Mouse (Mus musculus): ENCODE measurements around the gene Lrrfip1.

- TF ChIP-seq POLR2A (IDR thresholded peaks at IDR 0.05; ENCODE audit: low read depth, low read length) (no peak), CTCF (IDR thresholded peaks at IDR 0.05; ENCODE audit: extremely low read depth, insufficient read depth, insufficient read length, insufficient replicate concordance) (no peak)
Measured at GRCm38 (mm10) chr1:91019346-91019745, 20.8 kb downstream of the Lrrfip1 start.

Data from spleen, adult 2 months (tissue).